Mouse (Mus musculus): ENCODE results near the gene Kctd18. TPM values are rescaled to one million over a fixed set of nuclear protein-coding genes. Genes with fewer than 3 reads are reported as not detected.

Gene Kctd18
- 3.9 TPM for polyA plus RNA-seq (2012; fragmentation: generic; extraction: Trizol)
- long read RNA-seq, experiment 1, transcript Kctd18-202 (7 exons, 2,512 nt): major isoform, 5 of 12 reads
- long read RNA-seq, experiment 1, partial matches to known transcripts: 1 of 12 reads
- long read RNA-seq, experiment 1, other reads (novel, unspliced or antisense): 4 of 12 reads
- long read RNA-seq, experiment 2, transcript Kctd18-202 (7 exons, 2,512 nt): major isoform, 43 of 81 reads
- long read RNA-seq, experiment 2, partial matches to known transcripts: 2 of 81 reads
- long read RNA-seq, experiment 2, other reads (novel, unspliced or antisense): 33 of 81 reads

DNA sequence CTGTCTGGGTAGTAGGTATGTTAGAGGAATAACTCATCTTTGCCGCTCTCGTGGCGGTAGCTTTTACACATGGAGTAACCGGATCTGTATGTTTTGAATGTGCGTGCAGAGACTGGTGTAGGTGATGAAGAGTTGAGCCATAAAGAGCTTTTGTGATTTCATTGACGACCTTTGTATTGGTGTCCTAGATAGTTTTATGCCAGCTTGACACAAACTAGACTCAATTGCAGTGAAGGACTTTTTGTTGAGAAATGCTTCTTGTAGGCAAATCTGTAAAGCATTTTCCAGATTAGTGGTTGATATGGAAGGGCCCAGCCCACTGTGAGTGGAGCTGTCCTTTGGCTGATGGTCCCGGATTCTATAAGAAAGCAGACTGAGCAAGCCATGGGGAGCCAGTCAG, at the start of gene Kctd18:
Gene Kctd18 (minus strand): TSS at position 101 of the 400 bp plus-strand sequence.
- no peak within 1 kb of the TSS for H3ac ChIP-seq (ENCODE audit: control insufficient read depth, insufficient read length, low read depth)
- H3K4me3 ChIP-seq (ENCODE audit: insufficient read depth, poor library complexity, severe bottlenecking): no peak within 1 kb of the TSS
- H3K36me3 ChIP-seq (ENCODE audit: control insufficient read depth, insufficient read depth): peaks cover 96% of the 10 kb centered on the region
- no peaks in the 10 kb centered on the region for H3K27me3 ChIP-seq (ENCODE audit: control insufficient read depth, insufficient read depth, insufficient read length)
- H3K79me2 ChIP-seq (ENCODE audit: control insufficient read depth, insufficient read depth): peaks cover 56% of the 10 kb centered on the region
- H3K79me3 ChIP-seq (ENCODE audit: low read depth): peaks cover 20% of the 10 kb centered on the region
- TF ChIP-seq MYOD1 (IDR thresholded peaks at IDR 0.05; ENCODE audit: control insufficient read depth, insufficient read length, low read depth): no peak
- no peak for TF ChIP-seq USF1 (IDR thresholded peaks at IDR 0.05; ENCODE audit: low read depth)
- no peak for TF ChIP-seq MYOG (IDR thresholded peaks at IDR 0.05; ENCODE audit: control insufficient read depth, extremely low read depth, insufficient read length)
- TF ChIP-seq CTCF (IDR thresholded peaks at IDR 0.05; ENCODE audit: control insufficient read depth, insufficient read depth, insufficient read length): no peak
- no peak for TF ChIP-seq MAX (IDR thresholded peaks at IDR 0.05)
- no peak for TF ChIP-seq CEBPB (IDR thresholded peaks at IDR 0.05; ENCODE audit: low read depth)
- no peak for TF ChIP-seq FOSL1 (IDR thresholded peaks at IDR 0.05; ENCODE audit: insufficient read depth, low read length, poor library complexity, severe bottlenecking)

DNA sequence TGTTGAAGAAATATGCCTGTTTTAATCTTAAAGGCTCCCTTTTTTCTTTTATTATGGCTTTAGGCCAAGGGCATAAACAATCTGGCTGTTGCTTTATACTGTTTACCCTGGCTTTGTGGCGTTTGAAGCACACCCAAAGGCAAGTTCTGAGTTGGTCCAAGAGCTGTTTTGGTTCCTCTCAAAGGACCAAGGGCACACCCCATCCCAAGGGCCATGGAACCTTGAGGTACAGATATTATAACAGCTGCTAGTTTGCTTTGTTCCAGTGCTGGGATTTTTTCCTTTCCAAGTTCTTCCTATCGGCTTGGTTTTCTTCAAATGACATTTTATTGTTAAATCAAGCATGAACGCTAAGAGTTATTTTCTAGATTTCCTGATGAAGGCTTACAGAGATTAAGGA, 46.9 kb upstream of the Kctd18 start:
- Histone ChIP-seq H3ac (ENCODE audit: control insufficient read depth, insufficient read length, low read depth) (no peak overlapping the region), H3K36me3 (ENCODE audit: control insufficient read depth, insufficient read depth) (peaks cover 79% of the 10 kb centered on the region), H3K79me3 (ENCODE audit: low read depth) (no peaks in the 10 kb centered on the region), H3K27me3 (ENCODE audit: control insufficient read depth, insufficient read depth, insufficient read length) (no peaks in the 10 kb centered on the region), H3K79me2 (ENCODE audit: control insufficient read depth, insufficient read depth) (no peaks in the 10 kb centered on the region), H3K4me3 (ENCODE audit: insufficient read depth, poor library complexity, severe bottlenecking) (no peak overlapping the region)
- TF ChIP-seq MYOG (IDR thresholded peaks at IDR 0.05; ENCODE audit: control insufficient read depth, extremely low read depth, insufficient read length) (no peak), CTCF (IDR thresholded peaks at IDR 0.05; ENCODE audit: control insufficient read depth, insufficient read depth, insufficient read length) (no peak), MAX (IDR thresholded peaks at IDR 0.05) (no peak), MYOD1 (IDR thresholded peaks at IDR 0.05; ENCODE audit: control insufficient read depth, insufficient read length, low read depth) (no peak), USF1 (IDR thresholded peaks at IDR 0.05; ENCODE audit: low read depth) (no peak), FOSL1 (IDR thresholded peaks at IDR 0.05; ENCODE audit: insufficient read depth, low read length, poor library complexity, severe bottlenecking) (no peak), CEBPB (IDR thresholded peaks at IDR 0.05; ENCODE audit: low read depth) (no peak)

DNA sequence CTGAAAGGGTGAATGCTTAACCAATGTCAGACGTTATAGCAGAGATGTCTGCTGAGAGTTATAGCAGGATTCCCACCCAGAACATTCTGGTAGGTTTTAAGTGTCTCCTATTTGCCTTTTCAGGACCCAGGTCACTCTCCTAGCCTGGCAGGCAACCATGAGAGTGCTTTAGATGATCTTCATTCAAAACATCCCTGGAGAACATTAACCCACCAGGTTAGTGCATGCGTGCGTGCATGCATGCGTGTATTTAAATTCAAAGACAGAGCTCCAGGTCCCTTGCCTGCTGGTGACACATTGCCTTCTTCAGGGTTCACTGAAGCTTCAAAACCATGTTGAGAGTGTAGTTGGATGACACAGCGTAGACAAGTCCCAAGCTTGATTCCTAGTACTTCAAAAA, 46.4 kb upstream of the Kctd18 start:
- TF ChIP-seq MYOD1 (IDR thresholded peaks at IDR 0.05; ENCODE audit: control insufficient read depth, insufficient read length, low read depth): no peak
- no peak overlapping the region for H3ac ChIP-seq (ENCODE audit: control insufficient read depth, insufficient read length, low read depth)
- no peak overlapping the region for H3K4me3 ChIP-seq (ENCODE audit: insufficient read depth, poor library complexity, severe bottlenecking)
- H3K27me3 ChIP-seq (ENCODE audit: control insufficient read depth, insufficient read depth, insufficient read length): no peaks in the 10 kb centered on the region
- H3K79me3 ChIP-seq (ENCODE audit: low read depth): no peaks in the 10 kb centered on the region
- H3K79me2 ChIP-seq (ENCODE audit: control insufficient read depth, insufficient read depth): no peaks in the 10 kb centered on the region
- peaks cover 75% of the 10 kb centered on the region for H3K36me3 ChIP-seq (ENCODE audit: control insufficient read depth, insufficient read depth)

DNA sequence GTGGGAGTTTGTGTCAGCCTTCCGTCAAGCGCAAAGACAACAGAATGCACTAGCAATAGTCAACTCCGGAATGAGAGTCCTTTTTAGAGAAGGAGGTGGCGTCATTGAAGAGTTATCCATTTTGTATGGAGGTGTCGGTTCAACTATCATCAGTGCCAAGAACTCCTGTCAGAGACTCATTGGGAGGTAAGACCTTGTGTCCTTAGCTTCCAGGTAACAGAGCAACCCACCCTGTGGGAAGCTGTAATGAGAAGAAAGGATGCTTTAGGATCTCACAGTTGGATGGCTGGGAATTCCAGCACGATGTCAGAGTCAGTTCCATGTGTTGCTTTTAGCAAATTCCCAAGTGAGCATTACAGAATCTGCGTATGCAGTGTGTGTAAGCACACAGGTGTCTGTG, 43.4 kb upstream of the Kctd18 start:
- no peaks in the 10 kb centered on the region for H3K27me3 ChIP-seq (ENCODE audit: control insufficient read depth, insufficient read depth, insufficient read length)
- no peak for TF ChIP-seq USF1 (IDR thresholded peaks at IDR 0.05; ENCODE audit: low read depth)
- TF ChIP-seq CTCF (IDR thresholded peaks at IDR 0.05; ENCODE audit: control insufficient read depth, insufficient read depth, insufficient read length): no peak
- TF ChIP-seq MYOG (IDR thresholded peaks at IDR 0.05; ENCODE audit: control insufficient read depth, extremely low read depth, insufficient read length): no peak
- TF ChIP-seq MAX (IDR thresholded peaks at IDR 0.05): no peak
- TF ChIP-seq FOSL1 (IDR thresholded peaks at IDR 0.05; ENCODE audit: insufficient read depth, low read length, poor library complexity, severe bottlenecking): no peak
- no peak overlapping the region for H3ac ChIP-seq (ENCODE audit: control insufficient read depth, insufficient read length, low read depth)
- no peaks in the 10 kb centered on the region for H3K79me3 ChIP-seq (ENCODE audit: low read depth)
- H3K4me3 ChIP-seq (ENCODE audit: insufficient read depth, poor library complexity, severe bottlenecking): no peak overlapping the region
- H3K36me3 ChIP-seq (ENCODE audit: control insufficient read depth, insufficient read depth): peaks cover 70% of the 10 kb centered on the region
- no peaks in the 10 kb centered on the region for H3K79me2 ChIP-seq (ENCODE audit: control insufficient read depth, insufficient read depth)

DNA sequence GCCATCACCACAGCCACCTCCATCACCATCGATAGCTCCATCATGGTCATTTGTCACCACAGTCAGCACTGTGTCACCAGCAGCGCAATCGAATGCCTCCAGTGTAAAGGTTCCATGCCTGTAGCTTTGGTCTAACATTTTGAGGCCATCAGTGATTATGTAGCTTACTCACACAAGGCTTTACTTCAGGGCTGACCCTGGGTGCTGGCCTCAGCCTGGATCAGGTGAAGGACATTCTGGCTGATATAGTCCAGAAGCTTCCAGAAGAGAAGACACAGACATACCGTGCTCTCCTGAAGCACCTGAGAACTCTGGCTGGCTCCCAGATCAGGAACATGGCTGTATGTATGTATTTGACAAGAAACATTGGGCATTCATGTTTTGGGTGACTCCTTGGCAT, 40.1 kb upstream of the Kctd18 start:
- Histone ChIP-seq H3K36me3 (ENCODE audit: control insufficient read depth, insufficient read depth) (peaks cover 54% of the 10 kb centered on the region), H3K79me2 (ENCODE audit: control insufficient read depth, insufficient read depth) (no peaks in the 10 kb centered on the region), H3K4me3 (ENCODE audit: insufficient read depth, poor library complexity, severe bottlenecking) (no peak overlapping the region), H3K79me3 (ENCODE audit: low read depth) (no peaks in the 10 kb centered on the region), H3K27me3 (ENCODE audit: control insufficient read depth, insufficient read depth, insufficient read length) (no peaks in the 10 kb centered on the region), H3ac (ENCODE audit: control insufficient read depth, insufficient read length, low read depth) (no peak overlapping the region)
- TF ChIP-seq USF1 (IDR thresholded peaks at IDR 0.05; ENCODE audit: low read depth) (no peak), CEBPB (IDR thresholded peaks at IDR 0.05; ENCODE audit: low read depth) (no peak), FOSL1 (IDR thresholded peaks at IDR 0.05; ENCODE audit: insufficient read depth, low read length, poor library complexity, severe bottlenecking) (no peak), MYOD1 (IDR thresholded peaks at IDR 0.05; ENCODE audit: control insufficient read depth, insufficient read length, low read depth) (no peak), CTCF (IDR thresholded peaks at IDR 0.05; ENCODE audit: control insufficient read depth, insufficient read depth, insufficient read length) (no peak), MAX (IDR thresholded peaks at IDR 0.05) (no peak), MYOG (IDR thresholded peaks at IDR 0.05; ENCODE audit: control insufficient read depth, extremely low read depth, insufficient read length) (no peak)

GRCm38 (mm10) chr1:58056939-58057338, 38.2 kb upstream of the Kctd18 start:
- TF ChIP-seq MYOD1 (IDR thresholded peaks at IDR 0.05; ENCODE audit: control insufficient read depth, insufficient read length, low read depth): no peak
- TF ChIP-seq FOSL1 (IDR thresholded peaks at IDR 0.05; ENCODE audit: insufficient read depth, low read length, poor library complexity, severe bottlenecking): no peak
- TF ChIP-seq USF1 (IDR thresholded peaks at IDR 0.05; ENCODE audit: low read depth): no peak
- Histone ChIP-seq H3ac (ENCODE audit: control insufficient read depth, insufficient read length, low read depth) (no peak overlapping the region), H3K79me3 (ENCODE audit: low read depth) (no peaks in the 10 kb centered on the region), H3K79me2 (ENCODE audit: control insufficient read depth, insufficient read depth) (no peaks in the 10 kb centered on the region), H3K4me3 (ENCODE audit: insufficient read depth, poor library complexity, severe bottlenecking) (no peak overlapping the region), H3K27me3 (ENCODE audit: control insufficient read depth, insufficient read depth, insufficient read length) (no peaks in the 10 kb centered on the region), H3K36me3 (ENCODE audit: control insufficient read depth, insufficient read depth) (peaks cover 36% of the 10 kb centered on the region)
